Mouse (Mus musculus) ovary, postnatal 36 days (tissue): ENCODE measurements around the gene Olfr1019.

Source experiments
- DNase-seq: peaks from one replicate; pipeline ENCODE4 v3.0.0; 2022; ENCODE audit warnings: low spot score, mixed read lengths

Olfr1019 gene

GRCm38 (mm10) chr2:85845383-85845782 is at the start of gene Olfr1019:
Gene Olfr1019 (minus strand): TSS chr2:85845483.
- DNase-seq: no peak

DNA sequence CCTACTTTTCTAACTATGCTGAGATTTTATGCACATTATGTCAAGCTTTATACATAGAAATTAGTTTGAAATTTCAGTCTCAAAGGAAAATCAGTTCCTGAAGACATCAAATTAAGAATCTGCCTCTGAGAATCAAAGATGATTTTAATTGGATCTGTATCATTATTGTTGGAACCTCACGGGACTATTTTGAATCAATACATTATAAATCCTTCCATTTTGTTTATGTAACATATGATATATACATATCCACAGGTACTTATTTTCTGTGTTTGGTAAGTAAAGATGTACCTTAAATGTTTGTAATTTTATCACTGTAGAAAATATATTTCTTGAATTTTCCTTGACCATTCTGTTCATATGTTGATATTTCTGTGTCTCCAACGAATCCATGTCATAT is 40.1 kb upstream of the Olfr1019 start, which contains the start of gene Olfr1023:
Gene Olfr1023 (plus strand): TSS at position 301 of the 400 bp plus-strand sequence.
- DNase-seq: no peak

DNA sequence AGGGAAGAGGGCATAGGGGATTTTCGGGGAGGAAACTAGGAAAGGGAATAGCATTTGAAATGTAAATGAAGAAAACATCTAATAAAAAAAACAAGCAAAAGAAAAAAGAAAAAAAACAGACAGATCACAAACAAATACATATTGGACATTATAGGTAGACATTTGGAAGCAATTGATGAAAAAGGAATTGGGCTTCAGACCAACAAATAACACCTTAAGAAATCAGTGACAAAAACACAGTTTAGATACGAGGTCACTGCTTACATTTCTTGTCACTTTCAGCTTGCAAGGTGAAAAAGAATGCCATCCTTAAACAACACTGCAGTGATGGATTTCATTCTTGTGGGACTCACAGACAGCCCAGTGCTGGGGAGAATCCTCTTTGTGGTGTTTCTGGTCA is 23.0 kb upstream of the Olfr1019 start, which contains the start of gene Olfr1022:
Gene Olfr1022 (plus strand): TSS at position 301 of the 400 bp plus-strand sequence.
- DNase-seq: no peak

DNA sequence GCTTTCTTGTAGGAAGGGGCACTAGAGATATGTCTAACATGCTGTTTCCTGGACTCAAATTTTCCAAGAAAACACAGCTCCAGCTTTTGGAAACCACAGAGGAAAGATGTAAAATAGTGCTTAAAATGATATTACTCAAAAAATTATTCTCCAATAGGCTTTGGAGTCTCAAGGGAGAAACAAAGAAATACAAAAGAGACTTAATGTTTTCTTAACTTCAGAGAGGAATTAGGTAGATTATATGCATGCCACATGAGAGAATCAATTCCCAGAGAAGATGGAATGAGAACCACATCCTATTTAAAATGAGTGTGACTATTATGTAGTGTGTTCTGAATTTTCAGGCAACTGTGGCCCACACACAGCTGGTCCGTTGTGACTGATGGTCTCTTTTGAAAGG is 1.4 kb upstream of the Olfr1019 start, which contains the start of gene Olfr1020:
Gene Olfr1020 (plus strand): TSS at position 301 of the 400 bp plus-strand sequence.
- DNase-seq: no peak

DNA sequence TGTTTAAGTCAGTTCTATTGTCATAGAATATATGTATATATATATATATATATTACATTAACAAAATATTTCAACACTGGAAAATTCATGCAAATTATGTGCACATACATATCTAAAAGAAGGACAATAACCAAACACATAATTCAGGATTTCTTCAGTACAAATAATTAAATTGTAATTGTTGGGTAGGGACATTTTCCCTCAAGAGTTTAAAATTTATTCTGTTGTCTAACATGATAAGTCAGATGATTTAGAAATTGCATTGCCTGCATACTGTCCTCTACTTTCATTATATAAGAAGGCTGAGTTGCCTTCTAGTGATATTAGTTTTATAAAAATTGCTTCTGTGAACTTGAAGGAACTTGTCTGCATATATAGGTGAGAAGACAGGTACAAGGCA is 27.1 kb downstream of the Olfr1019 start, which contains the start of gene Olfr1018:
Gene Olfr1018 (plus strand): TSS at position 301 of the 400 bp plus-strand sequence.
- no peak for DNase-seq

DNA sequence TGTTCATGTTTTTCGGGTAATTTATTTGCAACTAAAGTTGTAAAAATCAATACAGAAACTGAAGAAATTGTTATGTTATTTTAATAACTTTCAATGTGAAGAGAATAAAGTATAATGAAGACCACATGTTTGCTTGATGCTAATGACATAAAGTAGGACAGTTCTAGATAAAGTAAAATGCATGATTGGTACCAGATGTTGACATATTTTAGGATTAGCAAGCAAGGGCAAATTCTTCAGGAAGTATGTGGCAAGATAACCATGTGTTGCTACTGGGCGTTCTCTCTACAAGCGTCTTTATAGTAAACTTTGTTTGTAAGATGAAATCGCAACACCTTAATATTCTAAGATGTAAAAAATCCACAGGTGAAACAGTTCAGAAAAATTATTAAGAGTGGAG is 40.8 kb downstream of the Olfr1019 start:
- no peak for DNase-seq

DNA sequence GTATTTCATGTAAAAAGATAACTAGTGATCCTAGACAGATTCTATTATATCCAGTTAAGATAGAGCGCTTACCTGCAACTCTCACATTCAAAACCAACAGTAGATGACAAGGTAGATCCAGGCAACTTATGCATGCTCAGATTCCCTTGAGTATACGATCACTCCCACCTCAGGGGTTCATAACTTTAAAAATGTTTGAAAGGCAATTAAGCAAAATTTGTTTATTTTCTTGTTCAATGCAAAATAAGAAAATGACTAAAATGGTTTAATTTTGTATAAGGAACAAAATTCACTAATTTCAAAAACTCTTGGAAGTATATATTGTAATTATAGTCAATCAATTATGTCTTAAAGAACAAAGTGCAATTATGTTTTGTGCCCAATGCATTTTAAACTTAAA is 42.8 kb downstream of the Olfr1019 start, which contains the start of gene Olfr1016:
Gene Olfr1016 (minus strand): TSS at position 101 of the 400 bp plus-strand sequence.
- no peak for DNase-seq

GRCm38 (mm10) chr2:85792331-85792730 is 53.0 kb downstream of the Olfr1019 start:
- no peak for DNase-seq
